Mouse (Mus musculus) intestine, embryonic 15.5 days (tissue): ENCODE results near the gene Fam13a. TPM values are rescaled to one million over a fixed set of nuclear protein-coding genes. Genes with fewer than 3 reads are reported as not detected.

Experiments used
- ATAC-seq: fragments of 200-750 bp; cut with Nextera tagmentation; 2 replicates; pipeline ENCODE4 v1.8.0; 2017; ENCODE audit warnings: moderate TSS enrichment, moderate library complexity
- H3K27ac ChIP-seq: fragments of 300-500 bp; sonication (generic); 2 replicates; pipeline ENCODE4 v1.5.1; 2015; ENCODE audit warnings: mild to moderate bottlenecking, inconsistent platforms
- H3K27me3 ChIP-seq: fragments of 300-500 bp; sonication (generic); replicated peaks from 2 replicates; pipeline ENCODE4 v1.6.1; 2015; ENCODE audit warnings: inconsistent platforms
- H3K36me3 ChIP-seq: fragments of 300-500 bp; sonication (generic); 2 replicates; pipeline ENCODE4 v1.6.1; 2015; ENCODE audit warnings: inconsistent platforms
- H3K4me1 ChIP-seq: fragments of 300-500 bp; sonication (generic); replicated peaks from 2 replicates; pipeline ENCODE4 v1.6.1; 2015; ENCODE audit warnings: inconsistent platforms
- H3K4me2 ChIP-seq: fragments of 300-500 bp; sonication (generic); replicated peaks from 2 replicates; pipeline ENCODE4 v1.6.1; 2015; ENCODE audit warnings: mild to moderate bottlenecking, inconsistent platforms
- H3K4me3 ChIP-seq: fragments of 300-500 bp; sonication (generic); replicated peaks from 2 replicates; pipeline ENCODE4 v1.5.1; 2015; ENCODE audit warnings: inconsistent platforms
- H3K9ac ChIP-seq: fragments of 300-500 bp; sonication (generic); 2 replicates; pipeline ENCODE4 v1.6.1; 2015; ENCODE audit warnings: inconsistent platforms
- H3K9me3 ChIP-seq: fragments of 300-500 bp; sonication (generic); 2 replicates; pipeline ENCODE4 v1.6.1; 2016; ENCODE audit warnings: inconsistent platforms
- WGBS: fragments of 180-500 bp; shearing (Covaris S2); methylation state at CpG from one replicate; pipeline ENCODE4 v1.1.7; 2015; 5-methylcytosine and 5-hydroxymethylcytosine counted together
- polyA plus RNA-seq: library from polyadenylated mRNA; unstranded; fragments of >200 nt; fragmentation: Nextera tagmentation; extraction: Ambion mirVana; gene quantifications from 2 replicates; pipeline ENCODE4 v1.2.1, GENCODE M21; 2015

The Fam13a gene
- polyA plus RNA-seq, 1 experiment from 2014 or later: 14.9 TPM

- H3K36me3 ChIP-seq: no peaks in the 10 kb centered on the region; the same call in 1 of the 2 replicates
- no peak for ATAC-seq
- no peak overlapping the region for H3K9ac ChIP-seq
- H3K27me3 ChIP-seq: no peaks in the 10 kb centered on the region
- no peaks in the 10 kb centered on the region for H3K9me3 ChIP-seq
- 72% methylated on average over 7 of the region's 7 CpGs for WGBS
- H3K4me3 ChIP-seq: no peak overlapping the region
- H3K27ac ChIP-seq: no peak overlapping the region
- no peak overlapping the region for H3K4me2 ChIP-seq
- no peaks in the 10 kb centered on the region for H3K4me1 ChIP-seq
These were observed 123.8 kb downstream of the Fam13a start for GRCm38 (mm10) chr6:58900536-58900935.

GRCm38 (mm10) chr6:58899076-58899475 lies 125.3 kb downstream of the Fam13a start:
- H3K27me3 ChIP-seq: no peaks in the 10 kb centered on the region
- H3K9me3 ChIP-seq: no peaks in the 10 kb centered on the region
- no peaks in the 10 kb centered on the region; the same call in 1 of the 2 replicates for H3K36me3 ChIP-seq
- ATAC-seq: no peak
- H3K9ac ChIP-seq: no peak overlapping the region
- no peak overlapping the region for H3K27ac ChIP-seq
- WGBS: 87% methylated on average over 3 of the region's 3 CpGs
- no peak overlapping the region for H3K4me2 ChIP-seq
- no peak overlapping the region for H3K4me3 ChIP-seq
- H3K4me1 ChIP-seq: no peaks in the 10 kb centered on the region

- Histone ChIP-seq H3K4me2 (no peak overlapping the region), H3K27me3 (no peaks in the 10 kb centered on the region), H3K27ac (no peak overlapping the region), H3K9ac (no peak overlapping the region), H3K36me3 (no peaks in the 10 kb centered on the region; the same call in 1 of the 2 replicates), H3K9me3 (no peaks in the 10 kb centered on the region), H3K4me3 (no peak overlapping the region), H3K4me1 (no peaks in the 10 kb centered on the region)
- no peak for ATAC-seq
- WGBS: 83% methylated on average over 3 of the region's 3 CpGs
These were observed 127.7 kb downstream of the Fam13a start for GRCm38 (mm10) chr6:58896648-58897047.

DNA sequence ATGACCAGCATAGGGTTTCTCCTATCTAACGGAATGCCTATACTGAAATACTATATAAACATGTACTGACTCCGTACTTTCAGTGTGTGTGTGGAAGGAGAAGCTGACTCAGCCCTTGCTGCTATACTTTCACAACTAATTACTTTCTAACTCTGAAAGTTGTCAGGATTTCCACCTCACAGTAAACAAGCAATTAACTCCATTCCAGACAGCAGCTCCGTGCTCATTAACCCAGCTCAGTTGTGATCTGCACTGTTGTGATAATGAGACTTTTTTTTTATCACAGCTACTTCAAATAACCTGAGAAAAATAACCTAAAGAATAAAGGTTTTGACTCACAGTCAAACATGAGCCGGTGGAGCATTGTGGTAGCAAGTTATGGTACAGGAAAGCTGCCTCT lies 129.4 kb downstream of the Fam13a start:
- H3K9me3 ChIP-seq: no peaks in the 10 kb centered on the region
- H3K36me3 ChIP-seq: no peaks in the 10 kb centered on the region; the same call in 1 of the 2 replicates
- no peak for ATAC-seq
- no peaks in the 10 kb centered on the region for H3K27me3 ChIP-seq
- H3K4me3 ChIP-seq: no peak overlapping the region
- H3K4me2 ChIP-seq: no peak overlapping the region
- H3K9ac ChIP-seq: no peak overlapping the region
- no peaks in the 10 kb centered on the region for H3K4me1 ChIP-seq
- 78% methylated on average over 4 of the region's 4 CpGs for WGBS
- H3K27ac ChIP-seq: no peak overlapping the region

DNA sequence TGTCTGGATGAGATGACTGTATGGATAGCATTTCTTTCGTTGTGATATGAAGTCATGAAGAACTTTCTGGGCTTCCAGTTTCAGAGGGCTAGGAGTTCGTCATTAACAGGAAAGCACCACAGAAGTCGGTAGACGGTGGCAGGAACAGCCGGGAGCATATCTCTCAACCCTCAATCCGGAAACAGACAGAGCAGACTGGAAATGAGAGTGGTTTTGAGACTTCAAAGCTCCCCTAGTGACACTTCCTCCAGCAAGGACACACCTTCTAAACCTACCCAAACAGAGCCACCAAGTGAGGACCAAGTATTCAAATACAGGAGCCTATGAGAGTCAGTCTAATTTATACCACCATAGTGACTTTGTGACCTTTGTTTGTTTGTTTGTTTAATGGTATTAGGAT lies 131.0 kb downstream of the Fam13a start:
- H3K36me3 ChIP-seq: no peaks in the 10 kb centered on the region; the same call in 1 of the 2 replicates
- ATAC-seq: no peak
- H3K27me3 ChIP-seq: no peaks in the 10 kb centered on the region
- WGBS: 92% methylated on average over 6 of the region's 6 CpGs
- no peaks in the 10 kb centered on the region for H3K4me1 ChIP-seq
- no peak overlapping the region for H3K4me2 ChIP-seq
- H3K4me3 ChIP-seq: no peak overlapping the region
- no peaks in the 10 kb centered on the region for H3K9me3 ChIP-seq
- no peak overlapping the region for H3K9ac ChIP-seq
- no peak overlapping the region for H3K27ac ChIP-seq

DNA sequence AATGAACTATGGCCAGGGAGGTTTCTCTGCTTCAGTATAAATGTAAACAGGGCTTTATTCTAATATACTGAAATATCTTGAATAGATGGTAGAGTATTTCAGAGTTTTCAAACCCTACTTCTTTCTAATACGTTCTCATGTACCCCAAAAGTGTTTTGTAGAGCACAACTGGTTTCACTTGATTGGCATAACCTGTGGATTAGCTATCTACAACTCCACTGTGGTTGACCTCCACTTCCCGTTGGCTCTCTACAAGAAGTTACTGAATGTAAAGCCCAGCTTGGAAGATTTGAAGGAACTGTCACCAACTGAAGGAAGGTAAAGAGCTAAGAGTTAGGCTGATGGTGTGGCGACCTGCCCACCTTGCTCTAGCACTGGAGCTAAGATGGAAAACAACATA lies 134.4 kb downstream of the Fam13a start:
- Histone ChIP-seq H3K27ac (no peak overlapping the region), H3K9me3 (no peaks in the 10 kb centered on the region), H3K4me3 (no peak overlapping the region), H3K4me2 (no peak overlapping the region), H3K9ac (no peak overlapping the region), H3K36me3 (no peaks in the 10 kb centered on the region), H3K27me3 (no peaks in the 10 kb centered on the region), H3K4me1 (no peaks in the 10 kb centered on the region)
- ATAC-seq: no peak
- 84% methylated on average over 3 of the region's 3 CpGs for WGBS

DNA sequence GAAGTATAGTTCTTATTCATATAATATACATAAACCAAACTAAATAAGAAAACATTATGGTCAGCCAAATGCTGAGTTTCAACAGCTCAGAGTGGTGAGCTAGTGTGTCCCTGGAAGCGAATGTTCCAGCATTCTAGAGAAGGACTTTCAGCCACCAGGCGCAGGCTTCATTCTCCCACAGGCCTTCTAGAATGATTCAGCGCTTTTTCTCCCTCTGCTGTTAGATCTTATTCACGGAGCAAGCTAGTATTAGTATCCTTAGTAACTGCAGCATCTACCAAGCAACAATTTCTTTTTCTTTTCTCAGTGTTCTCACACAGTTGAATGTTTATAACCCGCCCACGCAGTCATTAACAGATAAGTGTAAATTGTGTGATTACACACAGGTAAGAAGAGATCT lies 142.1 kb downstream of the Fam13a start:
- no peaks in the 10 kb centered on the region for H3K27me3 ChIP-seq
- H3K4me2 ChIP-seq: no peak overlapping the region
- no peak for ATAC-seq
- no peak overlapping the region for H3K9ac ChIP-seq
- no peaks in the 10 kb centered on the region for H3K9me3 ChIP-seq
- 77% methylated on average over 6 of the region's 6 CpGs for WGBS
- no peak overlapping the region for H3K27ac ChIP-seq
- 0 out of 2 replicates have a peak, but pooled peaks cover 3% of the 10 kb centered on the region for H3K36me3 ChIP-seq
- H3K4me3 ChIP-seq: no peak overlapping the region
- H3K4me1 ChIP-seq: no peaks in the 10 kb centered on the region

Other genes starting within 250 kb of the Fam13a start
- gene Herc3, start 193.1 kb downstream of the Fam13a start, polyA plus RNA-seq: 13.8 and 14.6 TPM in 2 replicates
- 10.3 and 14.5 TPM in 2 replicates for gene Nap1l5, start 117.5 kb downstream of the Fam13a start, polyA plus RNA-seq
- gene Tigd2, start 184.3 kb upstream of the Fam13a start, polyA plus RNA-seq: 11.0 and 11.4 TPM in 2 replicates